Mouse (Mus musculus) left cerebral cortex, adult 18-20 months (tissue): ENCODE measurements at regions not wholly inside any gene's neighbourhood (a gene's known extent, or its start where the extent isn't known, plus 50 kb on each side); places are given as distances from the start of the nearest gene placed in this dataset.

Experiments
- DNase-seq, 2 experiments: peaks; one replicate each; pipeline ENCODE4 v3.0.0; 2021 to 2022; ENCODE audit warnings: low spot score in 2 of 2, mixed read lengths in 1 of 2

GRCm38 (mm10) chr19:14333041-14334012 lies 264.5 kb downstream of the Tle4 start:
- no peak for DNase-seq

- no peak for DNase-seq
Observed at GRCm38 (mm10) chr19:14337025-14337424, 260.8 kb downstream of the Tle4 start.

- no peak for DNase-seq
Observed at GRCm38 (mm10) chr19:14340759-14341158, 257.1 kb downstream of the Tle4 start.

- DNase-seq = no peak
Observed at GRCm38 (mm10) chr19:14343890-14344289, 254.0 kb downstream of the Tle4 start.

DNA sequence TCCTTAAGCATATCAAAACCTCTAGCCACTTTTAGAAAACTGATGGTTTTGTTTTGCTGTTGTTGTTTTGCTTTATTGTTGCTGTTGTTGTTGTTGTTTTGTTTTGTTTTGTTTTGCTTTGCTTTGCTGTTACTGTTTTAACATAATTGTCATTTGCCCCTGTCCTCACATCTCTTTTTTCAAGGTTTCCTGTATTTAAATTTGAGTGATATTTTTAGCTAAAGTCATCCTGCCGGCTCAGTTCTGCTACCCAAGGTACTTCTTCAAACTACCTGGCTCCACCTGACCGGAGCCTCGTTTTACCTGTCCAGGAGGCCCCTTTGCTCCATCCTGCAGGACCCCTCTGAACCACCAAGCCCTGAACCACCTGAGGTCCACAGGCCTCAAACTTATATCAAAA lies 253.4 kb downstream of the Tle4 start:
- DNase-seq = no peak

- no peak for DNase-seq
Observed at GRCm38 (mm10) chr19:14347026-14347425, 250.8 kb downstream of the Tle4 start.

GRCm38 (mm10) chr19:14347429-14347828 lies 250.4 kb downstream of the Tle4 start:
- no peak for DNase-seq

- no peak for DNase-seq
Observed at GRCm38 (mm10) chr19:14349753-14350152, 248.1 kb downstream of the Tle4 start.

GRCm38 (mm10) chr19:14351728-14352340 lies 246.0 kb downstream of the Tle4 start:
- DNase-seq = no peak

DNA sequence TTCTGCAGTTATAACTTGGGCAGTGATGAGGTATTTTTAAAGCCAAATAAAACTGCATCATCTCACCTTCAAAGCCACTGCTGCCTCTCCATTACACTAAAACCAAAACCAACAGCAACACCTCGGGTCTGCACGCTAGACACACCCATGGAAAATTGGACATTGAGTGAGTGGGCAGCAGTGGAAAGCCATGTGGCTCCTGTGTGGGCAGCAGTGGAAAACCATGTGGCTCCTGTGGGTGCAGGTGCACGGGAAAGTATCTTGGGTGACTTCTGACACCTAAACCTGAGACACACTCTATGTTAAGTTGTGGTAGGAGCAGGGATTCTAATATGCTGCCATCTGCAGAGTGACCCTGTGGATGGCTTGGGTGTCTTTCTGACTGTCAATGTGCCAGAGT lies 245.3 kb downstream of the Tle4 start:
- no peak for DNase-seq

- no peak for DNase-seq
Observed at GRCm38 (mm10) chr19:14353151-14353550, 244.7 kb downstream of the Tle4 start.

DNA sequence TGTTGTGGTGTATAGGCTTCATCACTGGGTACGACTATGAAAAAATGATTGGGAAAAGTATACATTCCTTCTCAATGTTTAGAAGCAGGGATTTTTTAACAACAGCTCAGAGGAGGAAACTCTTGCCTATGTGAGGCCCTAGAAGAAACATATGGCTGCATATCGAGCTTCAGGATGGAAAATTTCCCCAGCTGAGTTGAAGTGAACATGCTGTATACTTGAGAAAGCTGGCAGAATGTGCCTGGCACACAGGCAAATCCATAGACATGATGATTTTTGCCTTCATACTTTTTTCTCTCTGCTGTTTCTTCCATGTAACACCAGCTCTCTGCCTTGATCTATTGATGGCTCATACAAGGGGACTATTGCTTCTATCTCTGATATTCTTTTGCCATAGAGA lies 242.7 kb downstream of the Tle4 start:
- no peak for DNase-seq

DNA sequence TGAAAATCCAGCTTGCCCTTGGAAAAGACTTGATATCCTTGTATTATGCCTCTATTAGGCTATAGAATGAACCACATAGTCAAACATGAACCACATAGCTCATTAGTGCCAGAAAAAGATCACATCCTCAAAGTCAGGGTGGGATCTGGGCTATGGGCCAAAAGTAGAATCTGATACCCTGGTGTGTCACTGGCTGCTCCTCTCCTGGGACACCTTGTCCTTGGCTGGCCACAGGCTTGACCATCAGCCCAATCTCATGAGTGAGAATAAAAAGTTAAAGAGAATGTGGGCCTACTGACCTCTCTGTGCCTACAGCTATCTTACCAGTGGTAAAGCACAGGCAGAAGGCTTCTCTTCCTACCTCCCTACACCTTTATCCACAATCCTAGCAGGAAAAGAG lies 241.9 kb downstream of the Tle4 start:
- DNase-seq = no peak

- no peak for DNase-seq
Observed at GRCm38 (mm10) chr19:14360611-14361010, 237.2 kb downstream of the Tle4 start.

DNA sequence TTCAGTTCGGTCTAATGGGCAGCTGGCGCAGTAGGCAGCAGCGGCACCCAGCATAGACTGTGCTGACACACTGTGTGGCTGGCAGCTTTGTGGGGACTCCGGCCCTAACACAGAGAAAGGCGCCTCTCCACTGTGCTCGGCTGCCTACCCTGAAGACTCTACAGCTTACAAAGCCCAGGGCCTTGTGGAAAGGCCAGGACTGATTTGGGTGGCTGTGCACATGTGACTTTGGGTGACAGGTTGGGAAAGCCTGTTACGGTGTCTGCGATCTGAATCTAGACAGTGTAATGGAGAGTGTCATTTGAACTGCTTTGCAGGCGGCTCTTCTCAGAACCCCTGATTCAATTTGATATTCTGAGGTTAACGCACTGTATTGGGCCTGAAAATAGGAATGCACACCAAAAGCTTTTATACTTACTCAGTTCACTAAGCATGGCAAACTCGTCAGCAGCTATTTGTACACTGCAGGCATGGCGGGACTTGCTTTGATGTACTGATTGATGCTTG lies 228.7 kb downstream of the Tle4 start:
- no peak for DNase-seq

DNA sequence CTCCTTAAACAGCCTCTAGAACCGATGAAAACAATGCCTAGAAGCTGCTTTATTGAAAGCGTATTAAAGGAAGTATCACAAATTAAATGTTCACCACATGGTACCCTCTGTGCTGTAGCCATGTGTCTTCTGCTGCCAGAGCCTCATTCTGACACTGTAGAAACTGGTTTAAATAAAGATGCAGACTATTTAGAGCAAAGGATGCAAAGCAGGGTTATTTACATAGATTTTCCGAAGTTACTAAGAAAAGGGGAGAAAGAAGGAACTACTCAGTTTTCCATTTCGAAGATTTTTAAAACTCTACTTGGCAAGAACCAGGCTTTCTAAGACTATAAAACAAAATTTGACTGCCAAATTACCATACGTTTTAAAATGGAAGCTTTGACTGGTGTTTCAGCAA lies 226.5 kb downstream of the Tle4 start:
- no peak for DNase-seq

GRCm38 (mm10) chr19:14373996-14374395 lies 223.9 kb downstream of the Tle4 start:
- no peak for DNase-seq

DNA sequence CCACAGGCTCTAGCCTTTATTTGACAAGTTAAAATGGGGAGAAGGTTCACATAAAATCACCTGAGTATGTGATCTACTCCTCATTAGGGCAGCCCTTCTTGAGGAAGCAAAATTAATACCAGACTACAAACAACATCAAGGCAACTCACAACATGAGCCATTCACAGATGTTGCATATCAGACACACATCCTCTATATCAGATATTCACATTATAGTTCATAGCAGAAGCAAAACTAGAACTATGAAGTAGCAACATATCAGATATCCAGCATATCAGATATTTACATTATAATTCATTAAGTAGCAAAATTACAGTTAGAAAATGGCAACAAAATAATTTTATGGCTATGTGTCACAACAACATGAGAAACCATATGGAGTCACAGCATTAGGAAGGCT lies 217.0 kb downstream of the Tle4 start:
- no peak for DNase-seq

GRCm38 (mm10) chr19:14387796-14388195 lies 210.1 kb downstream of the Tle4 start:
- DNase-seq = no peak

- no peak for DNase-seq
Observed at GRCm38 (mm10) chr19:14388539-14388938, 209.3 kb downstream of the Tle4 start.

DNA sequence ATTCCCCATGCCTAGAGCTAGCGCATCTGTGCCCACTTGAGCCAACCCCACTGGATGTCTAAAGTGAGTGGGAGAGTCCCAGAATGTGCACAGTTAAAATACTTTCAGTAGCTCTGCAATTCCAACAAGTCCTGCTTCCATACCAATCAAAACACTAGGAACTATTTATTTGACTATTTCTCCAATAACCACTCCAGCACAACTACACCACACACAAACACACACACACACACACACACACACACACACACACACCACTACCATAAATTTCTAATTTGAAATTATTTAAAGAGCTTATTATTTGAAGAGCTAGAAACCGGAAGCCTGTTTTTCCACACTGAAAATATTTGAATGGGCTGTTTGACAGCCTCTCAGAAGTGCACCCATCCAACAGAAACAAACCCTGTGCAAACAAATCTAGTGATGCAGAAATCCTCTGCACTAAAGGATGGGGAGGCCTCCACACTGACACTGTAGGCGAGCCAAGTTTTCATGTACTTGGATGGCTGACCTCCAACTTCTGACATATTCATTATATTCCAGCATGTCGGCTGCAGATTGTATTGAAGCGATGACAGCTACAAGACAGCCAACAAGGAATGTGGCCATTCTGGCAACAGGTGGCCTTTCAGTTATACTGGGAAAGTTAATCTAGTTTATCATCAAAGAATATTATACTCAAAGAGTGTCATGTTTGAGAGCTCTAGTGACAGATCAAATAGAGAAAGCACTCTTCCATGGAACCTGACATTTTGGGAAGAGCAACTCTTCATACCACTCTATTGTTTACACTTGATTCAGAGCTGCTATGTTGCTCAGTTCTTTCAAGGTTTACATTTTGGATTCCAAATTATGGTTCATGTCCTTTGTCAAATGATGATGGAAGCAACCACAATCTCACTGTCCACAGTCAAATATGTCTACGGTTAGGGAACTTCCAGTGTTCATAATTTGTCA lies 207.7 kb downstream of the Tle4 start:
- no peak for DNase-seq
